Mouse (Mus musculus): ENCODE measurements around the gene Fes. TPM values are rescaled to one million over a fixed set of nuclear protein-coding genes. Genes with fewer than 3 reads are reported as not detected.

Fes gene
- polyA plus RNA-seq, 1 experiment: 10.0 TPM

GRCm38 (mm10) chr7:80405188-80405695 lies 17.5 kb upstream of the Fes start, which contains the start of gene Furin:
Gene Furin, minus strand, starts transcription at chr7:80405436.
- WGBS: 73% methylated on average over 9 of the region's 9 CpGs
- H3K36me3 ChIP-seq (ENCODE audit: control insufficient read depth, insufficient read depth, low read length): no peaks in the 10 kb centered on the region
- H3K4me3 ChIP-seq (ENCODE audit: insufficient read depth, low read depth, low read length): no peak within 1 kb of the TSS
- TF ChIP-seq POLR2A (IDR thresholded peaks at IDR 0.05; ENCODE audit: low read depth, low read length) (no peak), CTCF (conservative IDR thresholded peaks at IDR 0.05; ENCODE audit: insufficient read depth, insufficient read length, low read depth, low read length) (no peak)
- H3K27ac ChIP-seq (ENCODE audit: insufficient read depth, low read depth, low read length): no peak within 1 kb of the TSS
- no peak for DNase-seq
- no peaks in the 10 kb centered on the region for H3K27me3 ChIP-seq (replicated peaks; ENCODE audit: control insufficient read depth, insufficient read depth, low read length)
- peaks cover 7% of the 10 kb centered on the region for H3K4me1 ChIP-seq (ENCODE audit: control insufficient read depth, insufficient read depth, low read length)

DNA sequence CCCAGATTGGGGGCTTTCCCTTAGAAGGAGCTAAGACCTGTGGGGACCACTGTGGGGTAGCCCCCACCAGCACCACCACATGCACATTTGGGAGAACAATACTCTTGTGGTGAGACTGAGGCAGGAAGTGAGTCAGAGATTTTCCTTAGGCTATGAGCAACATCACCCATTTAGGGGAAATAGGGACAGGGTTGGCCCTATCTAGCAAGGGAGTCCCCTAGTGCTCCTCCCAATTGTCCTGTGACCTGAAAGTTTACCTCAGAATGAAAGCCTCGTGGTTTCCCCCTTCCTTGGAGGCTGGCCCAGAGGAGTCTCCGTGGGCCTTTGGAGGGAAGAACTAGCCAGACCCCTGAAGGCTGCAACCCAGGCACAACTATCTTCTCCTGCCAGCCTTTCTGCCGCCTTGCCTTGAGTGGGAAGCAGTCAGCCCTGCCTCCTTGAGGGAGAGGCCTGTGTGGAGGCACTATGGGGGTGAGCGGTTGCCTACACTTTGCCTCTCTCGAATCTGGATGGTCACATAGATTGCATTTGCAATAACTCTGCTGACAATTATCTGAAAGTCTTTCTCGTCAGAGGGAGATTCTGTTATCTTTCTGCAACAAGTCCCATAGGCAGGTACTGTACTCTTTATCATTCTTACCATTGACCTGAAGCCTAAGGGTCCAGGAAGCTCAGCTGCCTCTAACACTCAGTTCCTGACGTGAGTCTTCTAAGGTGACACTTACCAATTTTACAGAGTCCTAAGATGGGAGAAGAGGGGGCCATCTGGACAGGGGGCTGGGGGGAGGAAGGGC lies 16.6 kb upstream of the Fes start:
- no peak overlapping the region for H3K27ac ChIP-seq (ENCODE audit: insufficient read depth, low read depth, low read length)

GRCm38 (mm10) chr7:80403551-80403950 lies 15.8 kb upstream of the Fes start:
- Histone ChIP-seq H3K36me3 (ENCODE audit: control insufficient read depth, insufficient read depth, low read length) (no peaks in the 10 kb centered on the region), H3K4me1 (ENCODE audit: control insufficient read depth, insufficient read depth, low read length) (peaks cover 20% of the 10 kb centered on the region), H3K4me3 (ENCODE audit: insufficient read depth, low read depth, low read length) (peak overlapping the region; percentile 91), H3K27ac (ENCODE audit: insufficient read depth, low read depth, low read length) (peak overlapping the region; percentile 97), H3K27me3 (replicated peaks; ENCODE audit: control insufficient read depth, insufficient read depth, low read length) (no peaks in the 10 kb centered on the region)
- TF ChIP-seq POLR2A (IDR thresholded peaks at IDR 0.05; ENCODE audit: low read depth, low read length): no peak
- no peak for TF ChIP-seq CTCF (conservative IDR thresholded peaks at IDR 0.05; ENCODE audit: insufficient read depth, insufficient read length, low read depth, low read length)
- DNase-seq: peak; percentile 90
- 28% methylated on average over 9 of the region's 9 CpGs for WGBS

More for the DNA sequence above, 16.6 kb upstream of the Fes start:
- peak; percentile 27 for DNase-seq
- peaks cover 14% of the 10 kb centered on the region for H3K4me1 ChIP-seq (ENCODE audit: control insufficient read depth, insufficient read depth, low read length)
- 76% methylated on average over 7 of the region's 7 CpGs for WGBS
- H3K27me3 ChIP-seq (replicated peaks; ENCODE audit: control insufficient read depth, insufficient read depth, low read length): no peaks in the 10 kb centered on the region
- TF ChIP-seq CTCF (conservative IDR thresholded peaks at IDR 0.05; ENCODE audit: insufficient read depth, insufficient read length, low read depth, low read length) (no peak), POLR2A (IDR thresholded peaks at IDR 0.05; ENCODE audit: low read depth, low read length) (no peak)
- no peaks in the 10 kb centered on the region for H3K36me3 ChIP-seq (ENCODE audit: control insufficient read depth, insufficient read depth, low read length)
- H3K4me3 ChIP-seq (ENCODE audit: insufficient read depth, low read depth, low read length): no peak overlapping the region

- no peak for TF ChIP-seq POLR2A (IDR thresholded peaks at IDR 0.05; ENCODE audit: low read depth, low read length)
- no peak for TF ChIP-seq CTCF (conservative IDR thresholded peaks at IDR 0.05; ENCODE audit: insufficient read depth, insufficient read length, low read depth, low read length)
- no peaks in the 10 kb centered on the region for H3K27me3 ChIP-seq (replicated peaks; ENCODE audit: control insufficient read depth, insufficient read depth, low read length)
- no peaks in the 10 kb centered on the region for H3K36me3 ChIP-seq (ENCODE audit: control insufficient read depth, insufficient read depth, low read length)
- peaks cover 20% of the 10 kb centered on the region for H3K4me1 ChIP-seq (ENCODE audit: control insufficient read depth, insufficient read depth, low read length)
- peak overlapping the region; percentile 97 for H3K27ac ChIP-seq (ENCODE audit: insufficient read depth, low read depth, low read length)
- peak; percentile 82 for DNase-seq
- 10% methylated on average over 85 of the region's 92 CpGs for WGBS
- peak overlapping the region; percentile 91 for H3K4me3 ChIP-seq (ENCODE audit: insufficient read depth, low read depth, low read length)
These were observed 15.0 kb upstream of the Fes start for GRCm38 (mm10) chr7:80402651-80403321.

- peak overlapping the region; percentile 85 for H3K27ac ChIP-seq (ENCODE audit: insufficient read depth, low read depth, low read length)
- peak overlapping the region; percentile 84 for H3K4me3 ChIP-seq (ENCODE audit: insufficient read depth, low read depth, low read length)
- 2% methylated on average over 101 of the region's 102 CpGs for WGBS
- peak; percentile 23 for TF ChIP-seq POLR2A (IDR thresholded peaks at IDR 0.05; ENCODE audit: low read depth, low read length)
- TF ChIP-seq CTCF (conservative IDR thresholded peaks at IDR 0.05; ENCODE audit: insufficient read depth, insufficient read length, low read depth, low read length): no peak
- peaks cover 20% of the 10 kb centered on the region for H3K4me1 ChIP-seq (ENCODE audit: control insufficient read depth, insufficient read depth, low read length)
- peak; percentile 83 for DNase-seq
- no peaks in the 10 kb centered on the region for H3K36me3 ChIP-seq (ENCODE audit: control insufficient read depth, insufficient read depth, low read length)
- no peaks in the 10 kb centered on the region for H3K27me3 ChIP-seq (replicated peaks; ENCODE audit: control insufficient read depth, insufficient read depth, low read length)
These were observed 14.3 kb upstream of the Fes start for GRCm38 (mm10) chr7:80401860-80402641.

DNA sequence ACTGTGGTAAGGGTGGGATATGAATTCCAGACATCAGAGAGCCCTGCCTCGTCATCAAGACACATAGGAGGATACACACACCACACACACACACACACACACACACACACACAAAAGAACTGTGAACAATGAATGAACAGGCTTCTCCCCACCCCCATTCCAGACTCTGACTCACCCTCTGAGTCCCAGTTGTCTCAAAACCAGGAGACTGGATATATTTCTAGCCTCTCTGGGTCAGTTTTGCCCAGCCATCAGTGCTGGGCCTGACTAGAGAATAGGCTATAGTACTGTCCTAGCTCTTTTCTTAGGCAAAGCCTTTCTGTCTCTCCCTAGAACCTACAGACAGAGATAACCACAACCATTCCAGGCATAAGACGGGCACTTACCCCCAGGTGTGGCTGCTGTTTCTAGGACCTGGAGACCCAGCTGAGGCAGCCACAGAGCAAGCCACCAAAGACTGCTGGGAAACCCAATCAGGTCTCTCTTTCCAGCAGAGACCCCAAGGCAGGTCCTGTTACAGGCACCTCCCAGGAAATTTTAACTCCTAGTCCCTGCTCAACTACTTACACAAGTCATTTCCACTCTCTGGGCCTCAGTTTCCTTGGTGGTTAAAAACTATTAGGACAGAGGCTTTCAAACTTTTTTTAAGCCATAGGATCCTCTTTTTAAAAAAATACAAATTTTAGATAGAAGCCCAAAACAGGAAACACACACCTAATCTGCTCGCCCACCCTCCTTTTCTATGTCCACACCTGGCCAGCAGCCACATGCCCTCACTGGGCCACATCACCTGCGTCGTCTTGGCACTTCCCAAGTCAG lies 13.5 kb upstream of the Fes start:
- Histone ChIP-seq H3K4me1 (ENCODE audit: control insufficient read depth, insufficient read depth, low read length) (peaks cover 20% of the 10 kb centered on the region), H3K27me3 (replicated peaks; ENCODE audit: control insufficient read depth, insufficient read depth, low read length) (no peaks in the 10 kb centered on the region), H3K36me3 (ENCODE audit: control insufficient read depth, insufficient read depth, low read length) (peaks cover 4% of the 10 kb centered on the region; the same call in 1 of the 2 replicates), H3K27ac (ENCODE audit: insufficient read depth, low read depth, low read length) (peak overlapping the region; percentile 85), H3K4me3 (ENCODE audit: insufficient read depth, low read depth, low read length) (peak overlapping the region; percentile 84)
- WGBS: 18% methylated on average over 5 of the region's 5 CpGs
- peak; percentile 28 for DNase-seq
- TF ChIP-seq POLR2A (IDR thresholded peaks at IDR 0.05; ENCODE audit: low read depth, low read length): no peak
- TF ChIP-seq CTCF (conservative IDR thresholded peaks at IDR 0.05; ENCODE audit: insufficient read depth, insufficient read length, low read depth, low read length): no peak

All from kidney, adult 2 months (tissue).